Mouse (Mus musculus) stomach, postnatal 0 days (tissue): ENCODE measurements around the gene Cxcl15. TPM values are rescaled to one million over a fixed set of nuclear protein-coding genes. Genes with fewer than 3 reads are reported as not detected.
"Not testable (repeated sequence)": the region's sequence is repeated elsewhere in the genome, so short reads cannot be mapped to it uniquely, and the experiment has no call there.

Source experiments
- ATAC-seq: fragments of 200-750 bp; cut with Nextera tagmentation; 2 replicates; pipeline ENCODE4 v1.8.0; 2017; ENCODE audit not compliant: low FRiP score, low TSS enrichment
- DNase-seq: peaks from one replicate; pipeline ENCODE4 v3.0.0-alpha.2; 2016; ENCODE audit warnings: low spot score
- H3K27ac ChIP-seq: fragments of 300-500 bp; sonication (generic); replicated peaks from 2 replicates; pipeline ENCODE4 v1.5.1; 2014; ENCODE audit warnings: mild to moderate bottlenecking, control low read depth
- H3K27me3 ChIP-seq: fragments of 300-500 bp; sonication (generic); 2 replicates; pipeline ENCODE4 v1.6.1; 2014; ENCODE audit warnings: low read length; ENCODE audit not compliant: control insufficient read depth, insufficient read depth
- H3K36me3 ChIP-seq: fragments of 300-500 bp; sonication (generic); 2 replicates; pipeline ENCODE4 v1.6.1; 2014; ENCODE audit warnings: low read length, mixed read lengths; ENCODE audit not compliant: control insufficient read depth, insufficient read depth
- H3K4me1 ChIP-seq: fragments of 300-500 bp; sonication (generic); replicated peaks from 2 replicates; pipeline ENCODE4 v1.6.1; 2014; ENCODE audit warnings: antibody characterized with exemption; ENCODE audit not compliant: control insufficient read depth, insufficient read depth
- H3K4me2 ChIP-seq: fragments of 300-500 bp; sonication (generic); replicated peaks from 2 replicates; pipeline ENCODE4 v1.6.1; 2014; ENCODE audit warnings: low read depth, mild to moderate bottlenecking, control low read depth, moderate library complexity
- H3K4me3 ChIP-seq: fragments of 300-500 bp; sonication (generic); 2 replicates; pipeline ENCODE4 v1.5.1; 2014; ENCODE audit warnings: low read depth, low read length, control low read depth
- H3K9ac ChIP-seq: fragments of 300-500 bp; sonication (generic); 2 replicates; pipeline ENCODE4 v1.6.1; 2014; ENCODE audit warnings: mild to moderate bottlenecking, low read length, control low read depth, mixed read lengths
- H3K9me3 ChIP-seq: fragments of 300-500 bp; sonication (generic); 2 replicates; pipeline ENCODE4 v1.6.1; 2016; ENCODE audit warnings: low read length; ENCODE audit not compliant: control insufficient read depth
- CTCF ChIP-seq: IDR thresholded peaks from 2 replicates; pipeline ENCODE4 v1.5.1; 2016; ENCODE audit warnings: antibody characterized with exemption, low read depth, mild to moderate bottlenecking, moderate library complexity
- EP300 ChIP-seq: optimal IDR thresholded peaks from 2 replicates; pipeline ENCODE3; 2016; ENCODE audit warnings: antibody characterized with exemption
- WGBS: fragments of 180-500 bp; shearing (Covaris S2); extraction: QIAGEN DNeasy Blood & Tissue Kit; methylation state at CpG from one replicate; pipeline ENCODE4 v1.1.7; 2014; 5-methylcytosine and 5-hydroxymethylcytosine counted together
- polyA plus RNA-seq: library from polyadenylated mRNA; unstranded; fragments of >200 nt; fragmentation: Nextera tagmentation; extraction: Ambion mirVana; gene quantifications from 2 replicates; pipeline ENCODE4 v1.2.1, GENCODE M21; 2015

Gene Cxcl15
- polyA plus RNA-seq, 1 experiment from 2014 or later, result 0.70 TPM

GRCm38 (mm10) chr5:90785659-90786588 is 8.4 kb upstream of the Cxcl15 start, which contains the start of gene Cxcl3:
Gene Cxcl3, plus strand, starts transcription at chr5:90786103.
- Histone ChIP-seq H3K27ac (no peak within 1 kb of the TSS), H3K4me2 (peak within 1 kb of the TSS; percentile 54), H3K36me3 (no peaks in the 10 kb centered on the region), H3K9ac (no peak within 1 kb of the TSS; the same call in 1 of the 2 replicates), H3K4me3 (0 out of 2 replicates have a peak within 1 kb of the TSS, but pooled peaks have one; percentile 13), H3K9me3 (no peaks in the 10 kb centered on the region), H3K4me1 (no peaks in the 10 kb centered on the region), H3K27me3 (no peaks in the 10 kb centered on the region)
- peak; percentile 57 for DNase-seq
- ATAC-seq, result peak; percentile 59; the same call in 1 of the 2 replicates
- TF ChIP-seq CTCF, result peak; percentile 61
- no peak for TF ChIP-seq EP300
- 21% methylated on average over 22 of the region's 26 CpGs for WGBS

DNA sequence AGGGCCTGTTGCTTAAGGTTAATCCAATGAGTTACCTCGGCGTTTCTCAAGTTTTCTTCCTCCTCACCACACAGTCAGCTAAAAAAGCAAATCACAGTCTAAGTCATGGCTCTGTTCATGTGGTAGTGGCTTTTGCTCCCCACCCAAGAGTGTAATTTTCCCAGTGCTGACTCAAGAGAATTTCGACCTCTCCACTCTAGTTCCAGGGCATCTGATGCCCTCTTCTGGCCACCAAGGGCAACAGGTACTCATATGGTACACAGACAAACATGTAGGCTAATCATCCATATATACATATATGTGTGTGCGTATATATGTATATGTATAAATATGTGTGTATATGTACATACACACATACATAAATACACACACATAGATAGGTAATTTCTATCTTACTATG is 6.2 kb upstream of the Cxcl15 start:
- Histone ChIP-seq H3K36me3 (no peaks in the 10 kb centered on the region), H3K4me3 (no peak overlapping the region), H3K27me3 (no peaks in the 10 kb centered on the region), H3K4me2 (no peak overlapping the region), H3K9me3 (no peaks in the 10 kb centered on the region), H3K9ac (no peak overlapping the region), H3K27ac (no peak overlapping the region), H3K4me1 (no peaks in the 10 kb centered on the region)
- TF ChIP-seq EP300 (no peak), CTCF (peak; percentile 55)
- WGBS, result 85% methylated on average over 4 of the region's 4 CpGs
- DNase-seq, result no peak
- ATAC-seq, result no peak

DNA sequence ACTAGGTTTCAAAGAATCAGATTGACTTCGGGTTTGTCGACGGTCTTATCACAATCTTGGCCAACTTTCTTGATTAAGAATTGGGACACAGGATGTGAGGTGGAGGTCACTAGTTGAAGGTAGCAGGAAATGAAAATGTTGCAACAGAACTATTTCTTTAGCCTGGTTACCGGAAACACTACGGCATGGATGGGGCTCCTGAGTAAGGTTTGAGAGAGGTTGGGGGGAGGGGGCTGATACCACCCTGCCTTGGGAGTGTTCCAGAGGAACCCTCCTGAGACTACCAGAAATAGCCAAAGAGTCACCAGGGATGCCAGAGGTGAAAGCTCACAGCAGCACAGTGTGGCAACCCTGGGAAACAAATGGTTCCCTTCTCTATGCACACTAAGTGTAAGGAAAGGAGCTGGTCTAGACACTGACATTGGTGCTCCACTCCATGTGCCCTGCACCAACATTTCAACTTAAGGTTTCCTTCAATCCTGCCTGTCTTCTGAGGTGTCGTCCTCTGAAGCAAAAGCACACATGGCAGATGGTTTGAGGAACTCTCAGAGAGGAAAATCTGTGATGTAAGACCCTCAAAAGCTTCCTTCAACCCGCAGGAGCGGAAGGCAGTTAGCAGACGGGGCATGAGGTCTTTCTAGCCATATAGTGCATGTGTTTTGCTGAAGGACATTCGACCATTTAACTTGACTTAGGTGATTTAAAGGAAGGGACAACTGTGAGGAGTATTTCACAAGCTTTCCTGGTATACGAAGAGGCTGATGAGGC is 4.8 kb upstream of the Cxcl15 start:
- ATAC-seq (no peak), DNase-seq (no peak)
- TF ChIP-seq EP300 (no peak), CTCF (no peak)
- H3K9me3 ChIP-seq, result no peaks in the 10 kb centered on the region
- no peak overlapping the region for H3K9ac ChIP-seq
- H3K27ac ChIP-seq, result no peak overlapping the region
- no peaks in the 10 kb centered on the region for H3K4me1 ChIP-seq
- H3K27me3 ChIP-seq, result no peaks in the 10 kb centered on the region
- no peak overlapping the region for H3K4me2 ChIP-seq
- H3K4me3 ChIP-seq, result no peak overlapping the region
- no peaks in the 10 kb centered on the region for H3K36me3 ChIP-seq
- WGBS, result 70% methylated on average over 11 of the region's 11 CpGs

DNA sequence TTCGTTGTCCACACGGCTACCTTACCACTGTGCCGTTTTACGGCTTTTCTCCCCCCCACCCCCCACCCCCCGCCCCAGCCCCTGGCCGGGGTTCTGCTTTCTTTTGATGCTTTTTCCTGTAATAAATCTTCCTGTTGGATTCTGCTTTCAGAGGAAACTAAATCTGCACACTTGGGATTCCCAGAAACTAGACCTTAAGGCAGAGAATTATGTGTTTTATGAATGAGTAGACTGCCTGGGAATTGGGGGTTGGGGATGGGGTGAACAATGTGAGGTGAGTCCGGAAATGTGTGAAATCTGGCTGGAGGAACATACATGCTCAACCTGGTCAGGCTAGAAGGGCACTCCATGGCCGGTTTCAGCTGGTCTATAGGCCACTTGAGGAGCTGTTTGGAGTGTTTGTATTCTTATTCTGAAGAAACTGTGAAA is 4.2 kb upstream of the Cxcl15 start:
- Histone ChIP-seq H3K4me2 (no peak overlapping the region), H3K4me3 (no peak overlapping the region), H3K4me1 (no peaks in the 10 kb centered on the region), H3K9me3 (no peaks in the 10 kb centered on the region), H3K27ac (no peak overlapping the region), H3K36me3 (no peaks in the 10 kb centered on the region), H3K9ac (no peak overlapping the region), H3K27me3 (no peaks in the 10 kb centered on the region)
- ATAC-seq, result no peak
- DNase-seq, result no peak
- TF ChIP-seq EP300 (no peak), CTCF (no peak)
- WGBS, result 51% methylated on average over 8 of the region's 8 CpGs

GRCm38 (mm10) chr5:90795392-90795791 is 1.1 kb downstream of the Cxcl15 start:
- H3K4me3 ChIP-seq, H3K4me2 ChIP-seq, H3K4me1 ChIP-seq, ATAC-seq, H3K9ac ChIP-seq, H3K27ac ChIP-seq, H3K27me3 ChIP-seq, DNase-seq, H3K9me3 ChIP-seq, H3K36me3 ChIP-seq: not testable (repeated sequence)
- 86% methylated on average over 2 of the region's 2 CpGs for WGBS

GRCm38 (mm10) chr5:90804574-90804973 is 10.2 kb downstream of the Cxcl15 start:
- no peak for DNase-seq

More at GRCm38 (mm10) chr5:90804574-90804973, 10.2 kb downstream of the Cxcl15 start:
- no peak overlapping the region for H3K27ac ChIP-seq
- no peak overlapping the region for H3K9ac ChIP-seq
- H3K4me3 ChIP-seq, result no peak overlapping the region
- no peaks in the 10 kb centered on the region for H3K27me3 ChIP-seq
- TF ChIP-seq EP300, result no peak
- TF ChIP-seq CTCF, result no peak
- H3K4me2 ChIP-seq, result no peak overlapping the region
- no peaks in the 10 kb centered on the region for H3K4me1 ChIP-seq
- H3K36me3 ChIP-seq, result no peaks in the 10 kb centered on the region
- no peak for ATAC-seq
- no peaks in the 10 kb centered on the region for H3K9me3 ChIP-seq
